Mouse (Mus musculus) bone marrow macrophage, adult 2 months (primary cell): ENCODE measurements around the gene Gpa33.

Experiments used
- CTCF ChIP-seq: IDR thresholded peaks from 2 replicates; pipeline ENCODE4 v1.5.1; 2012; ENCODE audit warnings: low read depth, mild to moderate bottlenecking, low read length, moderate library complexity
- POLR2A ChIP-seq: IDR thresholded peaks from 2 replicates; pipeline ENCODE4 v1.6.1; 2012; ENCODE audit warnings: mild to moderate bottlenecking, low read depth, low read length, borderline replicate concordance

GRCm38 (mm10) chr1:166164580-166164979 lies 34.5 kb downstream of the Gpa33 start:
- TF ChIP-seq POLR2A (no peak), CTCF (no peak)
